Mouse (Mus musculus) gastrocnemius, postnatal 14 days (tissue): ENCODE data around the gene A4galt. TPM values are rescaled to one million over a fixed set of nuclear protein-coding genes. Genes with fewer than 3 reads are reported as not detected.
A peak's percentile ranks its signal among the peaks of the same experiment; 100 is the strongest.

Experiments
- DNase-seq: peaks from one replicate; pipeline ENCODE4 v3.0.0; 2021; ENCODE audit warnings: mixed read lengths
- intact Hi-C: fragments of 180-260 bp; cut with DNase I; formaldehyde crosslinking; loops from one replicate; pipeline ENCODE4 v1.15.1; 2025; ENCODE audit warnings: low total_unique reads
- total RNA-seq, 2 experiments: library from RNA; stranded (reverse); gene quantifications; 2 replicates each; pipeline ENCODE4 v1.2.3; 2021

A4galt gene
- total RNA-seq, 2 experiments from 2014 or later: 5.7 to 7.4 TPM

DNA sequence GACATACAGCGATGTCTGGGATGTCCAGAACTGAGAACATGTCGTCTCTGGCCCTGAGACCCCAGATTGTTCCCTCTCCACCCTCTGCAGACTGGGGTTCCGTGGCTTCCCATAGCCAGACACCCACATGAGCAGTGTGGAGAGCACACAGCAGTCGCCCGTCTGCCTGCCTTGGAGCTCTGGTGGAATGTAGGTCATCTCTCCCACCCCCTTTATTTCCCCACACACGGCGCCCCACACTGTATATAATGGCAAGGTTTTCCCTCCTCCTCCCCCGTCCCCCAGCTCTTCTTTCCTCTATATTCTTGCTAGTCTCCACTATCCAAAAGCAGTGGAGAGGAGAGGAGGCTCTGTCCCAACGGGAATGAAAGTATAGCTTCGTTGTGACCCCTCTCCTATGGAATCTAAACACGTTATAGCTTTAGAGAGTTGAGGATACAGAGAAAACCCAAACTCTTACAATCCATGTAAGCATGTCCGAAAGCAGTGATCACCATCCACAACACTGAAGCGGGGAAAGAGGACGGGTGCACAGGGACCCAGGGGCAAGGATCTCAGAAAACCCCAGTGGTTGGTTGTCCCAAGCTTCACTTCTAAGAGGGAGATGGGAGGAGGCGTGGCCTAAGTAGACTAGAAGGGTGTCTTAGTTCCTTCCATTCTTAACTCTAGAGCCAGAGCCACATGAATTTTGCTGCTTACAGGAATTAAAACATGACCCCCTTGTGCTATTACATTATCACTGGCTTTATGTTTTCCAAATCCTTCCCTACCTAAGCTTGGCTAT is 13.9 kb downstream of the A4galt start:
- no peak for DNase-seq

DNA sequence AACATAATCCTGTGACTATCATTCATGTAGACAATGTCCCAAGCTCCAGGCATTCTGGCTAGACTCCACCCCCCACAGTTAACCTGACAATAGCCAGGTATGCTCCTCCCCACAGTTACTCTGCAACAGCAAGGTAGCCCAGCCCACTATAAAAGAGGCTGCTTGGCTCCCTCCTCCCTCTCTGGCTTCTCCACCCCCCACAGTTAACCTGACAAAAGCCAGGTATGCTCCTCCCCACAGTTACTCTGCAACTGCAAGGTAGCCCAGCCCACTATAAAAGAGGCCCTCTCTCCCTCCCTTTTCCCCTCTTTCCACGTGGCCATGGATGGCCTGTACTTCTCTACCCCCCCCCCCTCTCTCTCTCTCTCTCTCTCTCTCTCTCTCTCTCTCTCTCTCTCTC is 14.8 kb downstream of the A4galt start:
- DNase-seq: no peak
- intact Hi-C loops: no loop called here

More for the DNA sequence above, 13.9 kb downstream of the A4galt start:
- intact Hi-C loops: no loop called here

DNA sequence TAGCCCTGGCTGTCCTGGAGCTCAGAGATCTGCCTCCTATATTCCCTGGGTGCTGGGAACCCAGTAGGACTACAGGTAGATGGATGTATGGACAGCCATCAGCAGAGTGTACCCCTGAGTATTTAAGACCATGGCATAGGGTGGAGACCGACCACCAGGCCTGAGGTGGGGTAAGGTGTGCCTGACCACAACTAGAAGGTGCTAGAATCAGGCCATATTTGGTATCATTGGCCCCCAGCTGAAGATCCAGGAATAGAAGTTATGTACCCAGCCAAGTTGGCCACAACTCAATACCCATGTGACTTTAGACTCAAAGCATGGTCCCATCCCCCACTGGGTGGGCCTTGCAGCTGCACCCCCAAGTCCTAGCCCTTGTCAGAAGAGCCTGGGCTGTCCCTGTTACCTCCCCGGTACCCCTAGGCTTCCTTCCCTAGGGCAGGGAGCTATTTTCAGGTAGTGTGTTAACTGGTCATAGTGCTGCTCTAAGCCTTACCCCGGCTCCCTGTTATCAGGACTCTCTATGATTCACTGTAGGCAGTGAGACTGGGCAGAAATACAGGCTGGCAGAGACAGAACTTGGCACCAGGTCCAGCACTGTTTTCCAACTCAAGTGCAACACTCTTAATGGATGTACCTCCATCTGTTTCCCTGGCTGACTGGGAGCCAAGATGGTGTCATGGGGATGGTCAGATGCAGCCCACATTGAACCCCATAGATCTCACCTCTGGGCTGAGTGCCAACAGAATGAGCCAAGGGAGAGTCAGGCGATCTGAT is 18.2 kb downstream of the A4galt start:
- DNase-seq: peak; percentile 42
- intact Hi-C loops: no loop called here

DNA sequence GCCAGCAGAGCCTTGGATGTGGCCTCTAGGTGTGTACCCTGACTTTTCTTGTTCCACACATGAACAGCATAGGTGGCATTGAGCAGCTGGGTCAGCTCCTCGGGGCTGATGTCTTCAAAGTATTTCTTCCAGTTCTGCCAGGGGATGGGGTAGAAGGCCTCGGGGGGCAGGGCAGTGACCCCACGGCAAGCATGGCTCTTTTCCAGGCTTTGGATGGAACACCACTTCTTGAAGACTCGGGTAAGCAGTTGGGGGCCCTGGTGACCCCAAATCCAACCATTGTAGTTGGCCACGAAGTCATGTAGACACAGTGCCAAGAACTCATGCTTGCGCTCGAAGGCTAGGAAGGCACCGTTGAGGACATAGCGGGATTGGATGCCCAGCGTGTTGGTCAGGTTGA is 24.0 kb downstream of the A4galt start:
- no peak for DNase-seq
- intact Hi-C loops: no loop called here

DNA sequence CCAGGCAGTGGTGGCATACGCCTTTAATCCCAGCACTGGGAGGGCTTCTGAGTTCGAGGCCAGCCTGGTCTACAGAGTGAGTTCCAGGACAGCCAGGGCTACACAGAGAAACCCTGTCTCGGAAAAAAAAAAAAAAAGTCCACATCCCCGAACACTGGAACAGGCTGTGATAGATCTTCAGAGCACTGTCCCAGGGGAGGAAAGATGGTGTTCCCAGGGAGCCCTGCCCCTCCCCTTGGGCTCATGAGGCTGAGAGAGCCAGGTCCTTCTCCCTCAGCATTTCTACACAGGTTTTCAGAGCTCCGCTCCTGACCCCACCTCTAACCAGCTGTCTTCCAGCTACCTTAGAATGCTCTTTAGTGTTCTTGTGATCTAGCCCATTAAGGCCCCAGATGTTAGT is 24.7 kb downstream of the A4galt start:
- intact Hi-C loops: no loop called here
- no peak for DNase-seq

DNA sequence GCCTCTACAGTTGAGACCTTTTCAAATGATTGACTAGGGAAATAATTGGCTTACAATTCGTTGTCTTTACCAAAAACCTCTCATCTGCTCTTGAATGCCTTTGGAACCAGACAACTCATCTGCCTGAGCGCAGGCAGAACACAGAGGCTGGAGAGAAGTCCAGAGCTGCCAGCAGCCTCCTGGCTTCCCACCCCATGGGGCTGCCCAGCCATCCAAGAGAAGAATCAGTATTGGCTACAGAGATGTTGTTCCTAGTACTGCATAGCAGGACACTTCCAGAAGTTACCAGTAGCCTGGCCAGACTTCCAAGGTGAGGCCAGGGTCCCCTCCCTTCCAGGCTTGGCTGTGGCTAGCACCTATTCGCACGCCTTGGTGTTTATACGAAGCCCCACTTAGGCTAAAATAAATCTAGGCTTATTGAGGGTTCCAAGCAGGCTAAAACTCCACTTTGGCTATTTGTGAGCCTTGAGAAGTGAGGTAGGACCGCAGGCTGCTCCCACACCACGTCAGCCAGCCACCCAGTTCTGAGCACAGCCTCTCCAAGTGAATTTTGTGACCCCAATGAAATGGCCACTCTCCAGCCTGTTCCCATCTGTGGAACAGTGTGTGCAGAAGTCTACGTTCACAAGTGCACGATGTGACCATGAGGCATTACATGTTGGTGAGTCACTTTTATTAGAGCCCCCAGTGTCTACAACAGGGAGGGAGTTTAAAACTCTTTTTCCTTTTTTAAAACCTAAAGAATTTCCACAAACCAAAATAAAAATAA is 25.3 kb downstream of the A4galt start:
- intact Hi-C loops: no loop called here
- DNase-seq: peak; percentile 24

DNA sequence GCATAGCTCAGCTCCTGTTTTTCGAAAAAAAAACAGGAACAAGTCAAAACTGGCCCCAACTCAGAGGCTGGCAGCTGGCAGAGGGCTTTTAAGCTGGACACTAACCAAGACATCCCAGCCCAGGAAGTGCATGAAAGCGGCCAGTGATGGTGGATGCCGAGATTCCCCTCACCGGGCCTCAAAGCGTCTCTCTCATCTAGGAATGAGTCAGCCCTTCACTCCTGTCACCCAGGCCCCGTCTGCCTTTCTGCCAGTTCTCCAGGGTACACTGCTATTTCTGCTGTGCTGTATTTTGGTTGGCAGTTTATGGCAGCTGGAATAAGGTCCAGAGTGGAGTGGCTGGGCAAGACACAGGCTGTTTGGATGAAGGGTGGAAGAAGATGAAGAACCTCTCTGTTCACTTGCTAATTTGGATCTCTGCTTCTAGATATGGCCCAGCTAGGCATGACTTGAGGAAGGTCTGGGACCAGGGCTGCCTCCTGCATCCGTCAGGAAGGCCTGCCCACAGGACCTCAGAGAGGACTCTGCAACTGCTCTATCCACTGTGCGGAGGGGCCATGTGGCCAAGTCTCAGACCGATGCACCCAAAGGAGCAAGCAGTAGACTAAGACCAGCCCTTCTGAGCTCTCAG is 27.3 kb downstream of the A4galt start:
- intact Hi-C loops: no loop called here
- peak; percentile 54 for DNase-seq

DNA sequence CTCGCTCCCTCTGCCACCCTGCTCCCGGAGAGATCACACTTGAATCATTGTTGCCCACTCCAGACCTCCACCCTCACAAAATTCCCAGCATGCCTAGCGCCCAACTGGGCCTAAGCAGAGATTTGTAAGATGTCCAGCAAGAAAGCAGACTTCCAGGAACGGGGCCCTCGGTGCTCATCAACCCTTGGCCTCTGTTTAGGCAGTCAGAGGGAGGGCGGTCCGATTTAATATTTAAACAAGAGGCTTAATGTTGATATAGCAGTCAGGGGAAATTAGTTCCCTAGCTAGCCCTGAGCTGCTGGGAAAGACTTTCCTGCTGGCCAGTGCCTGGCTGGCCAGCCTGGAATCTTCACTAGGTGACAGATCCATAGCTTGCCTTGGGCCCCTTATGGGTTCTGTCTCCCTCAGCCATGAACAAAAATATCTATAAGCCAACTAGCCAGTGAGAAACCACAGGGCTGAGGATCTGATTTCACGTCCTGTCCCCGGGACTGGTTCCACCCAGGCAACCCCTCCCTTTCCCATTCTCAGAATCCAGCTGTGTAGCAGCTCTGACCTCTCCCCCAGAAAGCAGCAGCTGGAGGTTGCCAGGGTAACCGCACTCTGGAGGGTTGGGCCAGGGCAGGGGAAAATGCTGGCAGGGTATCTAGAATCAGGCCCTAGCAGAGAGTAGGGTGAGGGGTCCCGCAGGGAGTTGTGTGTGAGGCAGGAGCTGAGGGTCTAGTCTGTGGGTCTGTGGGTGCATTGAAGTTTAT is 28.2 kb downstream of the A4galt start:
- peak; percentile 83 for DNase-seq
- intact Hi-C loops: no loop called here

DNA sequence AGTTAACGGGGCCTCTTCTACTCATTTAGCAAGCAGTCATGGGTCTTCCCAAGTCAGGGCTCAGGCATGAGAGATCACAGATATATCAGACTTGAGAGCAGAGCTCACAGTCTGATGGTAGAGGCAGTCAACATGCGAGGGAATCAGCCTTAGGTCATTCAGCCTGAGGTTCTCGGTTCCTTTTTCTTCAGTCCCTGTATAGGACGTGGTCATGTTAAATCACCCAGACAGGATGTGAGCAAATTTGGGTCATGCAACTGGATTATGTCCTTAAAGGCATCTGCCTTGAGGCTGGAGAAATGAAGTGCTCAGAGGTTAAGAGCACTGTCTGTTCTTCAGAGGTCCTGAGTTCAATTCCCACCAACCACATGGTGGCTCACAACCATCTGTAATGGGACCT is 29.9 kb downstream of the A4galt start:
- intact Hi-C loops: no loop called here
- no peak for DNase-seq

DNA sequence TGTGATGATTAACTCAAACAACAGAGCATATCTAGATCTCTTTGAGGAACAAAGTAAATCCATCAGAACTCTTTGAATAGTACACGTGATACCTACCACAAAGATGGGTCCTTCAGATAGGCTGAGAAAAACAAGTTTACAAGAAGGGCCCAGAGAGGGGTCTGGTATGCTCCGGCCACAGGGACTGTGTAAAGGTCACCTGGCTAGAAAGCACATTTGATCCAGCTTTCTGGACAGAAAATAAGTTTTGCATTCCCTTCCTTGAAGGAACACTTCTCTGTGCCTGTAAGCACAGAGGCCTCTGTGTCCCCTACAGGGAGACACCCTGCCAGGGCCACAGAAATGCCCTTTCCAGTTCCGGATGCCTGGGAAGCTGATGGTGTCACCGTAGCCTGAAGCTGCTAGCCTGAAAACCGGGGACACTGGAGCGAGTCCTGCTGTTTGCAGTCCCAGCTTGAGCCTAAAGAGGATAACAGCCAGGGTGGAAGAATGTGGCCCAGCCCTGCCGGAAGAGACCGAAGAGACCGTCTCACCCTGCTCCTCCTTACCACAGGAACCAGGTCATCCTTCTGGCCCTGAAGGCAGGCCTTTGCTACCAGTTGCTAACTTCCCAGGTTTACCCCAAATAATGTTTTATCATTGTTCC is 31.1 kb downstream of the A4galt start:
- DNase-seq: no peak
- intact Hi-C loops: no loop called here

DNA sequence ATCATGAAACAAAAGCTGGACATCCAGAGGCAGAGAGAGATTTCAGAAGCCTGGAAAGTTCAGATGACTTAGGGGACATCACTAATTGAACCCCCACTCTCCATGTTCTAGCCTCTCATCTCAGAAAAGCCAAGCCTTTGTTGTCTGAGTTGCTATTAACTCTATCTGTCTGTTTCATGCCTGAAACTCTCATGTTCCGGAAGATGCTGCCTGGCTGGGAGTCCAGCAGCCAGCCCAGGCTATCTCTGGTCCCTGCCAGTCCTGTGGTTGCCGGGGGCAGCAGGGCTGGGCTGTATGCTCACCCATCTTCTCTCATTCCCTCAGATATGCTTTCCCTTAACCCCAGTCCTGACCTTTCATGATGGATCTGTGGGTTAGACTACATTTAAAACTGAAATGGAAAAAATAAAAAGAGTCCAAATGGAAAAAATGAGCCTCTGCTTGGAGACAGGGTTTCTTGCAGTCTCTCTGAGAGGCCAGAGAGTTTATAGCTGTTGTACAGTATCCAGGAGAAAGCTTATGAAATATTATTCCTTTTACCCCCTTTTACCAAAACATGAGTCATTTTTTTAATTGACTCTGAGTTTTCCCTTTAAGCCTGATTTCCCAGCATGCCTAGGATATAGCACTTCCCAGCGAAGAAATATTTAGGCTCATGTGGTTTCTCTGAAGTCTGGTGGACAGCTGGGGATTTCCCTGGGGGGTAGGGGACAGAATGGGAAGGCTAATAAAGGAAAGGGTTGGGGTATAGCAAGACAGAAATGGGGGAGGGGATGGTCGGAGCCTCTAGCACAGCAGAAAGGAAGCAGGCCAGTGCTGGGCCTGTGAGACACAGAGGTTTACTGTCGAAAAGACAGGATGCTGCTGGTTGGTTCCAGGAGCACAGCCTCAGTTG is 36.0 kb downstream of the A4galt start:
- DNase-seq: no peak
- intact Hi-C loops: no loop called here

DNA sequence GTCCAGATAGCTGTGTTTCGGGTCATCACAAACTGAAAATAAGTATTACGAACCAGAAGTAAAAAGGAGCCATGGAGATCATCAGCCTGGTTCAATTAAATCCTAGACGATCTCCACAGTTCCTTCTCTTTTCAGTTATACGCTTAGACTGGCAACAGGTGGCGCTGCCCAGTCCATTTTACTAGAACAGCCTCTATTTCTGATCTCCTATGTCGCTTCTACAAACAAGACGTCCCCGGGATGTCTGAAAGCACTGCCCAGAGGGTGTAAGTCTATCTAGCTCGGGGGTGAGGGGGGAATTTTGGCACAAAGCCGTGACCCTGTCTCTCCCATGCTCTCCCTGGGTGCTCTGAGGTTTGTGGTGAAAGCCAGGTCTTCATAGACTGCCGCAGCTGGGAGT is 41.3 kb downstream of the A4galt start:
- peak; percentile 68 for DNase-seq
- intact Hi-C loops: loop anchor here (5.0 kb wide), 2 partner anchors 42 to 117 kb away; partner anchors contain the start of gene A4galt

DNA sequence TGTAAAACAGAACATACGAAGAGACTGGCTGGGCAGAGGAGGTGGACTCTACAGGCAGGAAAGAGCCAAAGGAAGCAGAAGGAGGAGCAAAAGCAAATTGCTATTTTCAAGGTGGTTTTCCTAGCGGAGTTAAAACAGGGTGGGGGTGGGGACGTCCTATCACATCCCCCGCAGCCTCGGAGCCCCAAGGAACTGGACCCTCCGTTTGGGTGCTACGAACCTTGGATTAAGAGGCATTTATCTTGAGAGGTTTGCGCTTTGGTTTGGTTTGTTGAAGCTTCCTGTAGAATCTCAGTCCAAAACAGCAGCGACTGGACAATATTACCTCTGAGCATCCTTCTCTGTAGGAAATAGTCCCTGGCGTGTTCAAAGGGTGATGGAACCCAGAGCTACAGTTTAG is 41.9 kb downstream of the A4galt start:
- intact Hi-C loops: loop anchor here (5.0 kb wide), 6 partner anchors 43 to 402 kb away; partner anchors contain the start of gene A4galt
- DNase-seq: no peak

DNA sequence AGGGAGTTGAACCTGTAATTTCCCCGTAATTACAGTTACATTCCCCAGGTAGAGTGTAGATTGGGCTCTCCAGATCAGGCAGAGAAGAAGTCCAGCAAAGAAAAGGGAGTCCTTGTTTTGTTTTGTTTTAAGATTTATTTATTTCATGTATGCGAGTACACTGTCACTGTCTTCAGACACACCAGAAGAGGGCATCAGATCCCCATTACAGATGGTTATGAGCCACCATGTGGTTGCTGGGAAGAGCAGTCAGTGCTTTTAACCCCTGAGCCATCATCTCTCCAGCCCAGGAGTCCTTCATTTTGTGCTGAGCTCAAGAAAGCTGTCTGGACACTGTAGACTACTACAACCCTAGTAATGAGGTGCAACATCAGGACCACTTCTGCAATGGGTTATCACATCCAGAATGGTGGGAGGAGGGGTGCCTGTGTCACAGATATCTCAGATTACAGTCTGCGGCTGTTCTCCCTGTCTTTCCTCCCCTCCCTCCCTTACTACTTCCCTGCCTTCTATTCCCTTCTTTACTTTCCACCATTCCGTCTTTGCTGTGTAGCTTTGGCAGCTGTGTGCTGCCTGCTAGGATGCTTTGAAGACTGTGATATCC is 42.4 kb downstream of the A4galt start:
- intact Hi-C loops: loop anchor here (5.0 kb wide), 4 partner anchors 52 to 402 kb away; no protein-coding TSS in a partner anchor
- DNase-seq: no peak

DNA sequence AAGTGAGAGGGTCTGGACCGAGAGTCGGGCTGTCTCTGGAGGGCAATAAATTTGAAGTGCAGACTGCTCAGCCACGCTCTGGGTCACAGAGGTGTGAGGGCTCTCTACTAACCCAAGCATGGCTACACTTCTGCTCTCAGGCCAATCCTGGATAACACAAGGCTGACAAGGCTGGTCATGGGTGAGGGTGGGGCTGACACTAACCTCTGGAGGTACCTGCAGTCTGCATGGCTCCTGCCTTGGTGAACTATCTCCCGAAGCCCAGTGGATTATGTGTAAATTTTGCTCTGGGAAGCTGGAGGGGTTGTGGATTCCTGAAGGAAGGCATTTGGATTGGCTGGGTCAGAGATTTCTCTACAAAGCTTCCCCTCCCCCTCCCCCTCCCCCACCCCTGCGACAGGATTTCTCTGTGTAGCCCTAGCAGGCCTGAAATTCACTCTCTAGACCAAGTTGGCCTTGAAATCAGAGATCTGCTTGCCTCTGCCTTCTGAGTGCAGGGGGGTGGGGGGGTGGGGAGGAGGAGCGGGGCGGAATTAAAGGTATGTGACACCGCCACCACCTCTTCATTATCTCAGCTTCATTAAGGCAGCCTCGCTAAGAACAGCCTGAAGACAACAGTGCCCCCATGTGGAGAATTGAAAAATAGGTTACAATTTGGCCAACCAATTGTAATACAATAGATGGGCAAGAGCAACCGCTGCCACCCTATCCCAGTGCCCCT is 46.7 kb downstream of the A4galt start:
- DNase-seq: no peak
- intact Hi-C loops: loop anchor here (5.0 kb wide), 4 partner anchors 48 to 398 kb away; no protein-coding TSS in a partner anchor

DNA sequence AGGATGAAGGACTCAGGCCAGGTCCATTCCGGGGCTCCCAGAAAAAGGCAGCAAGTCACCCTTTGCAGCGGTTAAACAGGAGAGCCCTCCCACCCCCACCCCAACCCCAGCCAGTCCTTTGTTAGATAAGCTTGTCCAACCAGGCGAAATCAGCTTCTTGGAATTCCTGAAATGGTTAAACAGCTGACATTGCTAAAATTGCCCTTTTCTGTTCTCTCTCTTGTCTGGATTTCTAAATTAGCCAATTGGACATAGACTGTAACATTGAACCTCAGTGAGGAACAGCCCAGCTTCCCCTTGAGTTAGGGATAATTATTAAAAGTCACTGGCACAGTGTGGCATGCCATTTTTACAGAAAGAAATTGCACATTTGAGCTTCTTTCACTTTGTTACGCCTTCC is 49.2 kb downstream of the A4galt start:
- DNase-seq: no peak
- intact Hi-C loops: no loop called here
